Mouse (Mus musculus) common myeloid progenitor, adult 5-6 weeks (primary cell): Measurements from ENCODE around the gene Ankrd65. TPM values are rescaled to one million over a fixed set of nuclear protein-coding genes. Genes with fewer than 3 reads are reported as not detected.
"Not testable (repeated sequence)": the region's sequence is repeated elsewhere in the genome, so short reads cannot be mapped to it uniquely, and the experiment has no call there.

Source experiments
- ATAC-seq: replicated peaks from 2 replicates; pipeline ENCODE4 v1.8.0; 2016; ENCODE audit warnings: low read depth, mild to moderate bottlenecking, moderate TSS enrichment, inconsistent platforms; ENCODE audit not compliant: poor library complexity, severe bottlenecking
- total RNA-seq: library from RNA; stranded (forward); fragments of 200-1000, 187-1606 nt; gene quantifications from 2 replicates; pipeline ENCODE4 v1.2.3, GENCODE M21; 2017

Ankrd65 gene
- not detected in 2 replicates for total RNA-seq

DNA sequence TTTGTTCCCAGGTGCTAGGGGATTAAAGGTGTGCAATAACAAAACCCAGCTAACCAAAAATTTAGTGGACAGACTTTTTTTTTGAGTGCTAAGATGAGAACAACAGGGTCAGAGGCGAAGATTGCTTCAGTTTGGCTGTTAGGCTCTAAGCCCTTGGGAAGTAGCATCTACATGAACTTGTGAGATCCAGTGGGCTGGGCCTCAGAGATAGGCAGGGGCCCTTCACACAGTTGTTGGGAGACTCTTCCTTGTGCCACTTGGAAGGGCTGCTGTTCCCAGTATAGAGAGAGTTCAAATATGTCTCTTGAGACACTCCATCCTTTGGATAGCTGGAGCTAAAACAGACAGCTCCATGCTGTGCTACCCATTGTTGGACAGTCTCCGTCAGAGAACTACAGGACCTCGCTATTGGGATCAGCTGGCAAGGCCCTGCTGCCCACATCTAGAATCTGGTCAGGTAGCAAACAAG, at the start of gene Ankrd65:
Gene Ankrd65, plus strand, starts transcription at position 419 of the 469 bp plus-strand sequence.
- ATAC-seq = no peak

DNA sequence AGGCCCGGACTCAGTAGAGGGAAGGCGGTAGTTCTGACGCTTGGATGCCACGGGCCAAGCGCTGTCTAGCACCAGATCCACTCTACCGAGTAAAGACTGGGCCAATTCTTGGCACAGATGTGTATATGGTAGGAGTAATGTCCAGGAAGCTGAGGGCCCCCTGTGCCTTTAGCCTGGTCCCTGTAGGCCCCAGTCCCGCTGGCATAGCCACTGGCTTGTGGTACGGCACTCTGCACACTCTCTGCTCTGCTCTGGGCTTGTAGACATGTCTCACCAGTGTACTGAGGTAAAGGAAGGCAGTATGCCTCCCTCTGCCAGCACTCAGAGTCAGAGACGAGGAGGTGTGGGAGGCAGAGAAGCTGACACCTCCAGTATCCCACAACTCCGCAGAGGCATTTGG, 49.6 kb upstream of the Ankrd65 start:
- not testable (repeated sequence) for ATAC-seq

DNA sequence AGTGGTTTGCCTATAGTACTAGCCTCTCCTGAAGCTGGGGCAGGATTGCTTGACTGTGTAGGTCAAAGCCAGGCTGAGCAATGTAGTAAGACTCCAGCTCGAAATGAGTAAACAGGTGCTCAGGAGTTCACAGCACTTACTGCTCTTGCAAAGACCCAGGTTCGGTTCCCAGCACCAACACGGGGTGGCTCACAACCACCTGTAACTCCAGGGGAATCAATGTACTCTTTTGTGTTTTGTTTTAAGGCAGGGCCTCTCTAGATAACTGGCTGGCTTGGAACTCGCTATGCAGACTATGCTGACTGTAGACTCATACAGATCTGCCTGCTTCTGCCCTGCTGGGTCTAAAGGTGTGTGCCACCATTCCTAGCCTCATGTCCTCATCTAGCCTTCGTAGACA, 47.6 kb upstream of the Ankrd65 start:
- no peak for ATAC-seq

DNA sequence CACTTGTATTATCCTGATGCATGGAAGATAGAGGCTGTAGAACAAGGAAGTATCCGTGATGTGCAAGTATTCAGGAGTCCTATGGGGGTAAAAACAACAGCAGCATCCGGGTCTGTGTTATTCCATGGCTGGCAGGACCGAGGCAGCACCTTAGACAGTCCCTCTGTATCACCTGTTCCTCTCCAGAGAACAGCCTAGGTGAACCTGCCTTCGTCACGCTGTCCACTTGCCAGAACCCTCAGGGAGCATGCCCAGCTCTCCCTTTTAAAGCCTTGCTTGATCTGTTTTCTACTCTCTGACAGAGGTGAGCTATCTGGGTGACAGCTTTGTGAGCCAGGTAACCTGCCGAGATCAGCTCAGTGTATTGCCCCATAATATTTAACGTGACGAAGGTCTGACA, 45.8 kb upstream of the Ankrd65 start:
- no peak for ATAC-seq

DNA sequence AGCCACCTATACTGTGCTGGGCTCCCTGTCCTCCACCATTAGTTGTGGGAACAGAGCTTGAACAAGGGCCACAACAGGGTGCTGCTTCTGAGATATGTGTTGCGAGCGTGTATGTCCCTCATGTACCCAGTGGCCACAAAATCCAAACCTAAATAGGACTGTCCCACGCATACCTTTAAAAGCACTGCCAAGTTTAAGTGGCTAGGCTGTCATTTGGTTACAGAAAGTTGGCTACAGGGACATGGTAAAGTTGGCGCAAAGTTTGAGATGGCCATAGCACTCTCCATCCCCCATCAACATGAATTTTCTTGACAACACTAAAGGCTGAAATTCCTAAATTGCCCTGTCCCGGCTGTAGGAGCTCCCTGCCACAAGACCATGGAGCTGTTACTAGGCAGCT, 45.1 kb upstream of the Ankrd65 start:
- ATAC-seq = no peak

- ATAC-seq = no peak
Measured at GRCm38 (mm10) chr4:155746036-155746548, 44.1 kb upstream of the Ankrd65 start.

GRCm38 (mm10) chr4:155746575-155747490, 43.4 kb upstream of the Ankrd65 start:
- no peak for ATAC-seq

- no peak for ATAC-seq
Measured at GRCm38 (mm10) chr4:155757011-155757410, 33.2 kb upstream of the Ankrd65 start.

DNA sequence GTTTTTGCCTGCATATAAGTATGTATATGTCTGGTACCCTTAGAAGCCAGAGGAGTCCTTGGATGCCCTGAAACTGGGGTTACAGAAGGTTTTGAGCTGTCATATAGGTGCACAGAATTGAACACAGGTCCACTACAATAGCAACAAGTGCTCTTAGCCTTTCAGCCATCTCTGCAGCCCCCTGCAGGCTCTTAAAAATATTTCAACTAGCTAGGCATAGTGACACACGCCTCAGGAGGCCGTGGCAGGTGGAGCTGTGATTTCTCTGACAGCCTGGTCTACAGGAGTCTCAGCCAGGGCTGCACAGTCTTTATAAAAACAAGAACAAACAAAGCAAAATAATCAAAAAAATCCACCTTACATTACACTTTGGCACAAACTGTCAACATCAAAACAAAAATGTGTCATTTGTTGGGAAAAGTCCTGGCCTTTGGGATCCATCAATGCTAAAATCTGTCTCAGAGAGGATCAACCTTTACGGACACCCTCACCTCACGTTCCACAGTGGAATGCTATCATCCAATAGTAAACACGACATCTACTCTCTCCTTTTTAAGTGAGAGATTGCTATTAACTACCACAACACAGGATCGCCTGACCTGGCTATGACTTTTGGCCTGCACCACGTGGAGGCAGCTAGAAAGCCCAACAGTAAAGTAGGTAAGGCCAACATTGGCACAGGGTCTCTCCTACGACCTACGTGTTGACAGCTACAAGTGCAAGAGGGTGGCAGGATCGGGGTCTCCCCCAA, 30.2 kb upstream of the Ankrd65 start:
- ATAC-seq = peak; percentile 65

DNA sequence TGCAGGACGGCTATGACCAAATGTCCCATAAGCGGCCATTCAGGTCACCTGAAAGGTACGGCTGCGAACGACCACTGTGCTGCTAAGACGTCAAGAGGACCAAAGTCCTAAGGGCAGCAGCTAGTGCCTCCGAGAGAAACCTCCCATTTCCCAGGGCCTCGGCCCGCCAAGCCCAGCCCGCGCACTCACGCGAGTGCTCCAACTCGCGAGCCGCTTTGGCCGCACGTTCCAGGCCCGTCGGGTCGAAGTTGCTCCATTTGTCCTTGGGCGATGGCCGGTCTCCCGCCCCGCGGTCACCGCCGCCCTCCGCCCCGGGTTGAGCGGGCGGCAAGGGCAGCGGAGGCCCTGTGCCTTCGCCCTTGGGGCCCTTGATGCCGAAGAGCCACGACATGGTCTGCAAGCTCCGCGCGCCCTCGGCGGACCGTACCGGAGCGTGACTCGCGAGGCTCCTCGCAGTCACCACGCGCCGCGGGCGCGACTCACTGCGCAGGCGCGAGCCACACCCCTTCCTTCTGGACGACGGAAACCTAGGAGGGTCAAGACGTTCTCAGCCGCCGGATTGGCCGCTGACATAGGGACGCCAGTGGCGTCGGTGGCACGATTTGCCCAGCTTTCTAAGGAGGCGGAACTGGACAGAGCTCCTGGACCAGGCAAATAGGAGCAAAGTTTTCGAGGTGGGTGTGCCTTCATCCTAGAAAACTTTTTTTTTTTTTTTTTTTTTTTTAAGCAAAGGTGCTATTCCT, 29.5 kb upstream of the Ankrd65 start, which contains the start of gene Atad3a:
Gene Atad3a, minus strand, starts transcription at position 481 of the 743 bp plus-strand sequence.
- peak; percentile 98 for ATAC-seq

DNA sequence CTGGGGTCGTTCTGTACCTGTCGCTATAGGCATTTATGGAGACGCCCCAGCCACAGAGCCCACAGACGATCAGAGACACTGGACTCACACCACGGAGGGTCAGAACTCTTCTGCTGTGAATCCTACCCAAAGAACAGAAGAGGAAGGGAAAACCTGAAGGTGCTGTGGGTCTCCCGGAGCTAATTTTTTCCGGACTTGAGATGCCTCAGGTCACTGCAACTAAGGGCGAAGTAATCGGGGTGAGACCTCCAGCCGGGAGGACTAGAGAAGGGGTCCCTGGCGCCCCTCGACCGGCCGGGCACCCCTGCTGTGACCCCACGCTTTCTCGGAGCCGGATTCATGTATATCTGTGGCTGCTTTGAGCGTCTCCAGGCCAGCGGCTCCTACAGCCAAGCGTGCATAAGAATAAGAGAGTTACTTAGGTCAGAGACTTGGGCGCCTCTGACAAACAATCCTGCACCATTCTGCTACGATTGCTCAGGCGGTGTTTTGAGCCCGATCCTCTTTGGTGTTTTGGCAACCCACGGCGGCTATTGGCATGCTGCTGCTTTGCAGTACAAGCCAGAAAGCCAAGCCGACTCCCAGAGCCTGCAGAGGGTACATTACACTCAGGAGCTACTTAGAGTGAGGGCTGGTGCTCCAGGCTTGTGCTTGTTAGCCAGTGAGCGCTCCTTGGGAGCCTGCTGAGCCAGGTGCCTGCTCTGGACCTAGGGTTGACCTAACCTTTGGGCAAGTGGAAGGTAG, 28.7 kb upstream of the Ankrd65 start:
- ATAC-seq = no peak

- no peak for ATAC-seq
Measured at GRCm38 (mm10) chr4:155762357-155762756, 27.9 kb upstream of the Ankrd65 start.

- ATAC-seq = no peak
Measured at GRCm38 (mm10) chr4:155769496-155769879, 20.8 kb upstream of the Ankrd65 start.

DNA sequence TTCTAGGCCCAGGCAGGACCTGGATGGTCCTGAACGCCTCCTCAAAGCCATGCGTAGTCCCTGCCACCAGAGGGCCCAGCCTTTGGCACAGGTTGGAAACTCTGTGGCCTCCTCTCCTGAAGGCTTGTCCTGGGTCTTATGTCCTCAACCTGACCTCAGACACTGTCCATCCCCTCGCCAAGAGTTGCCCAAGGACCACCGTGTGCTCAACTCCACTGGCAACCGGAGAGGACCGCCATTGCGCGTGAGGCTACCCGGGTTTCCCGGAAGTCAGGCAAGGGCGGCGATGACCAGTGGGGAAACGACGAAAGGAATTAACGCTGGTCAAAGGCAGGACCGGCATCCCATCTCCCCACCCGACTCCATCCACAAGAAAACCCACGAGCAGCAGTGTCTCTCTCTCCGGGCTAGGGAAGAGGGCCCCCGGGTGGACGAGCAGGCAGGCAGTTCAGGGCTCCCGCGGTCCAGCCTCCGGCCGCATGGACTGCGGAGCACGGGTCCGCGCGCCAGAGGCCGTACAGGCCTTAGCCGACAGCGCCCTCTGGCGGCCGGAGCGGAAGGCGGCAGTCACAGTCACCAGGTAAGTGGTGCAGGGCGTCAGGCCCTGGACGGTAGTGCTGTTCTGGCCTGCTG, 20.2 kb upstream of the Ankrd65 start:
- ATAC-seq = peak; percentile 79

DNA sequence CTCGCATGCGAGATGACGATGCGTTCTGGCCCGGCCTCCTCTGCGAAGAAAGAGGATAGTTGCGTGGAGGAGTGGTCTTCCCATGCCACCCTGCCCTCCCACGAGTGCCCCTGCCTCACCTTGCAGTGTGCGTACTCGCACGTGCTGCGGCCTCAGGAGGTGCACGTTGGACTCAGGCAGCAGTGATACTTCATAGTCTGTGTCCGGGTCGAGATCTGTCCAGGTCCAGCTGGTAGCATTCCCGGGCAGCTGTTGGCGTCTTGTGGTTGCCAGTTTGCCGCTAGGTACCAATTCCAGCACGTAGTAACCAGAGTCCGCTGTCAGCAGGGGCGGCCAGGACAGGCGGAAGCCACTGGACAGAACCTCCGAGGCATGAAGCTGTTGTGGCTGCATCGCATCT, 19.6 kb upstream of the Ankrd65 start:
- ATAC-seq = no peak

DNA sequence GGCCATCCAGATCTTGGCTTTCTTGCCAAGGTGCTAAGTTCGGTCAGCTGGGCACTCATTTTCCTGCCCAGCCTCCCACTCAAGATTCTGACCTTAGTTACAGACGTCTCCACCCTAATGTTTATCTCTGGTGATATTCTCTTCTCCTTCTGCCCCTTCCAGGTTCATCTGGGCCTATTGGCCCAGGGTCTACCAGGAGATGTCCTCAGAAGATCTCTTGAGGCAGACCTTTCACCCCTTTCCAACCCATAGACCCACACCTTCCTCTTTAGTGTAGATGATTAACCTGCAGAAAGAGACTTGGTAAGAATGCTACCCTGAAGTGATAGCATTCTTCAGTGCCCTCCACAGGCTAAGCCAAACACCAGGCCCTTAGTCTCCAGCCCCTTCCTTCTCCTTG, 18.5 kb upstream of the Ankrd65 start:
- ATAC-seq = no peak

DNA sequence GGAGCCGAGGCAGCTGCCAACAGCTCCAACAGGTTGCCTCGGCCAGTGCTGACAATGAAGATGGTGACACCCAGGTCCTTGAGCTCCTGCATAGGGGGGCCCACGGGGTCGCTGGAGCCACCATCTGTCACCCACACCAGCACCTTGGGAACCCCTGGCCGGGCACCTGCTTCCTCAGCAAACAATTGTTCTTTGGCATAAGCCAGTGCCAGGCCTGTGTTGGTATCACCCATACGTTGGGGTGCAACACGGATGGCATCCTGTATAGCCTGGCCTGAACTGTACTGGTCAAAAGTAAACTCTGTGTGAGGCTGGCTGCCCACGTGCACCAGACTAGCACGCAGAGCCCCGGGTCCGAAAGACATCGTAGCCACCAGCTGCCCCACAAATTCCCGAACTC, 17.5 kb upstream of the Ankrd65 start:
- no peak for ATAC-seq

DNA sequence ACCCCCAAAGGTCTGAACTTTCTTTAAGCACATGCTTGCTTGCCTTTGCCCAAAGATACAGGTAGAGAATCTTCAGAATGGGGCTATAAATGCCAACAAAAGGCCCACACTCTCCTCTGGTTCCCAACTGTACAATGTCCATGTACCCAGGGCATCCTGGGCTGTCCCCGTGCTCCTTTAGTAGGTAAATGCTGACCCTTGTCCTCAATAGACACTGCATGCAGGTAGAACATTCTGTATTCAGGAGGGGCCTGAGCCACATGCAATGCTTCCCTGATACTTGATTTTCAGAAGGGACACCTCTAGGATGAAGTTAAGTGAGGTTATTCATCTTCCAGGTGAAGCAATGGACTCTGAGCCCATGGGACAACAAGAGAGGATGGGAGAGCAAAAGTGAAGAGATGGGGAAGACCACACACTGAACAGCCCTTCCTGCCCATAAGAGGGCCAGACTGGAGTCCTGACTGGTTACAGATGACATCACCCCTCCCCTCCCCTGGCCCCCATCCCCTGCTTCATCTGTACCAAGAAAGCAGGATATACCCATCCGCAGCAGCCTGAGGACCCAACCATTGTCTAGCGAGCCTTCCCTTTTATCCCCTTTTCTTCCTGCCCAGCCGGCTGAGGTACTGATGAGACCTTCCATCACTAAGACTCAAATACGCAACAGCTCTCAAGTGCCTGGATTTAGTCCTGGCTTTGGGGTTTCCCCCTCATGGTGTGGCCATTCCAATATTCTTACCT, 16.7 kb upstream of the Ankrd65 start:
- ATAC-seq = no peak
